Mouse (Mus musculus): ENCODE data around the gene Iffo1. TPM values are rescaled to one million over a fixed set of nuclear protein-coding genes. Genes with fewer than 3 reads are reported as not detected.

The Iffo1 gene
- polyA plus RNA-seq, 1 experiment from 2014 or later = 8.3 TPM

DNA sequence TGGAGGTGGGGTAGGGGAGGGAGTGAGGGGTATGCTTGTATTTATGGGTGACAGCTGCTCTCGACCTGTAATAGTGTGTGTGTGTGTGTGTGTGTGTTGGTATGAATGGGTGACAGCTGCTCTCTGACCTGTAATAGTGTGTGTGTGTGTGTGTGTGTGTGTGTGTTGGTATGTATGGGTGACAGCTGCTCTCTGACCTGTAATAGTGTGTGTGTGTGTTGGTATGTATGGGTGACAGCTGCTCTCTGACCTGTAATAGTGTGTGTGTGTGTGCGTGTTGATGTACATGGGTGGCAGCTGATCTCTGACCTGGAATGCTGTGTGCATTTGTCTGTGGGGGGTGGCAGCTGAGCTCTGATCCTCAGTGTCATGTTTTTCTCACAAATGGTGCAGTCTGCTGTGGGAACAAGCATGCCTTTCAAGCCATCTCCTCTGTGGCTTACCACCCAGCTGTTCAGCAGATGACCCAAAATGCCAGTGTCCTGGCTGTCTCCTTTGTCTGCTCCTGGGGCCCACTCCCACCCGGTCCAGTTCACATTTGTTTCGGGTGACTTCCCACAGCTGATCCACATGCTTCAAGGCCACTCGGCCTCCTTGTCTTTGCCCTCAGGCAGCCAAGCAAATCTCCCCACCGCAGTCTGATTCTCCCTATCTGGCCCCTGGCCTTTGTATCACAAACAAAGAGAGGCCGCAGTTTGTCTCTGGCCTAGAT lies 12.0 kb downstream of the Iffo1 start:
- 66% methylated on average over 7 of the region's 7 CpGs for WGBS
- H3K9me3 ChIP-seq (ENCODE audit: low read length) = no peaks in the 10 kb centered on the region
- no peak overlapping the region for H3K9ac ChIP-seq (replicated peaks; ENCODE audit: low read depth)
- H3K4me1 ChIP-seq (ENCODE audit: insufficient read depth, low read depth, low read length) = no peaks in the 10 kb centered on the region
- no peak for DNase-seq (ENCODE audit: low spot score)
- H3K27ac ChIP-seq (ENCODE audit: low read length) = no peak overlapping the region
- H3K4me2 ChIP-seq (replicated peaks; ENCODE audit: low read depth, low read length) = no peak overlapping the region
- no peaks in the 10 kb centered on the region for H3K27me3 ChIP-seq (replicated peaks; ENCODE audit: insufficient read depth, low read length)
- ATAC-seq = no peak
- no peak overlapping the region for H3K4me3 ChIP-seq (ENCODE audit: low read depth, low read length)
- 0 out of 2 replicates have a peak, but pooled peaks cover 7% of the 10 kb centered on the region for H3K36me3 ChIP-seq (ENCODE audit: insufficient read depth, low read length)
- TF ChIP-seq CTCF (IDR thresholded peaks at IDR 0.05) = no peak

DNA sequence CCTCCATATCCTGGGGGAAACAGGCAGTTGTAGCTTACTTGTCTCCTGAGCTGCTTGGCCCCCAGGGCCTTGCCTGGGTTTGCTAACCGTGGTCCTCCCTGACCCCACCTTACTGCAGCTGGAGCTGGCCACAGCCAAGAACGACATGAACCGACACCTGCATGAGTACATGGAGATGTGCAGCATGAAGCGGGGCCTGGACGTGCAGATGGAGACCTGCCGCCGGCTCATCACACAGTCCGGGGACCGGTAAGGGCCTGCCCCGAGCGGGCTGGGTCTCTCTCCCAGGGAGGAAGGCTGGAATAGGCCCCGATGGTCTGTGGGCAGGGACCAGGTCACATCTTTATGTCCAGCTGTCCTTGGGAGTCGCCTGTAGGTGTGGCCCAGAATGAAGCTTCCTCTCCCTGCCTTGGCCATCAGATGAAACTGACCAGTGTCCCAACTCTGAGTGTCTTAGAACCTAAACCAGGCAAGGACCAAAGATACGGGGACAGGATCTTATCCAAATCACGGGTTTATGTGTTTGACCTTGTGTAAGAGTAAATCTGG lies 14.0 kb downstream of the Iffo1 start:
- H3K27me3 ChIP-seq (replicated peaks; ENCODE audit: insufficient read depth, low read length) = no peaks in the 10 kb centered on the region
- H3K4me3 ChIP-seq (ENCODE audit: low read depth, low read length) = no peak overlapping the region
- no peak overlapping the region for H3K27ac ChIP-seq (ENCODE audit: low read length)
- peaks cover 6% of the 10 kb centered on the region; the same call in 1 of the 2 replicates for H3K4me1 ChIP-seq (ENCODE audit: insufficient read depth, low read depth, low read length)
- ATAC-seq (no peak), DNase-seq (ENCODE audit: low spot score) (no peak)
- H3K4me2 ChIP-seq (replicated peaks; ENCODE audit: low read depth, low read length) = no peak overlapping the region
- H3K36me3 ChIP-seq (ENCODE audit: insufficient read depth, low read length) = 0 out of 2 replicates have a peak, but pooled peaks cover 7% of the 10 kb centered on the region
- no peak overlapping the region for H3K9ac ChIP-seq (replicated peaks; ENCODE audit: low read depth)
- TF ChIP-seq EP300 (IDR thresholded peaks at IDR 0.05) = no peak
- TF ChIP-seq CTCF (IDR thresholded peaks at IDR 0.05) = no peak
- 86% methylated on average over 15 of the region's 15 CpGs for WGBS
- H3K9me3 ChIP-seq (ENCODE audit: low read length) = no peaks in the 10 kb centered on the region

DNA sequence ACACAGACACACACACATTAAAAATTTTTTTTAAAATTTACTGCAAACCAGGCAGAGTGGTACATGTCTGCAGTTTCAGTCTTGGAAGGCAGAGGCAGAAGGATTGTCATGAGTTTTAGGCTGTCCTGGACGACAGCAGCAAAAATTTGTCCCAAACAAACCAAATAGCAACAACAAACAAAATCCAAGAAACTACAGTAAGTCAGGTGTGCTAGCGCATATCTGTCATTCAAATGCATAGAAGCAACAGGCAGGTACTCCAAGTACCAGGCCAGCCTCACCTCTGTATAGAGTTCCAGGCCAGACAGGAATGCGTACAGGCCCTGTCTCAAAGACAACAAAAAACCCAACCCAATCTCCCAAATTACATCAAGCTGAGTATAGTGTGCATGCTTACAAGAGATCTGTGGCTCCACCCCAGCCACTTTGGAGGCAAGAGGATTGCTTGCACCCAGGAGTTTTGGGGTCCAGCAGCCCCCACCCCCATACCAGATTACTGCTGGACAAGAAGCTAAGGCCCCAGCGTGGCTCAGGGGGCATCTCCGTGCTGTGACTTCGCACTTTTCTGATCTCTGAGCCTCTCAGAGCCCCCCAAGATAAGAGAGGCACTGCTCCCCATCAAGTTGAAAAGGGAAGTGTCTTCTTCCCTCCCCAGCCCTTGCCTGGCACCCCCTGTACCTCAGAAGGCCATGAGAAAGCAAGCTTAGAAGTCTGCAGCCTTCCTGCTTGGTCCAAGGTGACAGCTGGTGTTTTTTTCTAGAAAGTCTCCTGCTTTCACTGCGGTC lies 14.9 kb downstream of the Iffo1 start:
- ATAC-seq = no peak
- H3K9ac ChIP-seq (replicated peaks; ENCODE audit: low read depth) = no peak overlapping the region
- no peak for TF ChIP-seq EP300 (IDR thresholded peaks at IDR 0.05)
- TF ChIP-seq CTCF (IDR thresholded peaks at IDR 0.05) = no peak
- DNase-seq (ENCODE audit: low spot score) = no peak
- H3K9me3 ChIP-seq (ENCODE audit: low read length) = no peaks in the 10 kb centered on the region
- 0 out of 2 replicates have a peak, but pooled peaks cover 7% of the 10 kb centered on the region for H3K36me3 ChIP-seq (ENCODE audit: insufficient read depth, low read length)
- H3K27me3 ChIP-seq (replicated peaks; ENCODE audit: insufficient read depth, low read length) = no peaks in the 10 kb centered on the region
- no peak overlapping the region for H3K4me3 ChIP-seq (ENCODE audit: low read depth, low read length)
- H3K4me1 ChIP-seq (ENCODE audit: insufficient read depth, low read depth, low read length) = peaks cover 7% of the 10 kb centered on the region; the same call in 1 of the 2 replicates
- 0 out of 2 replicates have a peak overlapping the region, but pooled peaks have one; percentile 14 for H3K27ac ChIP-seq (ENCODE audit: low read length)
- 74% methylated on average over 7 of the region's 7 CpGs for WGBS
- H3K4me2 ChIP-seq (replicated peaks; ENCODE audit: low read depth, low read length) = no peak overlapping the region

DNA sequence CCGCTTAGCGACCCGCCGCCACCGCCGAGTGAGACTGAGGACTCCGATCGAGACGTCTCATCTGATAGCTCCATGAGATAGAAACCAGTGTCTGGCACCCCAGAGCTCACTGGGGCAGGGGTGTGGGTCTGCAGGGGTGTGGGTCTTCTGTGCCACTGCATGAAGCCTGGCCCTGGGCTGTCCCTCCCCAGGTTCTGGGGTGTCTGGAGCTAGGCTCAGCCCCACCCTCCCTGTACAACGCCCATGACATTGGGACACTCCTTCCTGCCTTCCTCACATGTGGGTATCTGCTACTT lies 15.5 kb downstream of the Iffo1 start:
- Histone ChIP-seq H3K4me1 (ENCODE audit: insufficient read depth, low read depth, low read length) (peaks cover 7% of the 10 kb centered on the region; the same call in 1 of the 2 replicates), H3K27me3 (replicated peaks; ENCODE audit: insufficient read depth, low read length) (no peaks in the 10 kb centered on the region), H3K4me3 (ENCODE audit: low read depth, low read length) (no peak overlapping the region), H3K36me3 (ENCODE audit: insufficient read depth, low read length) (0 out of 2 replicates have a peak, but pooled peaks cover 7% of the 10 kb centered on the region), H3K9me3 (ENCODE audit: low read length) (no peaks in the 10 kb centered on the region), H3K9ac (replicated peaks; ENCODE audit: low read depth) (no peak overlapping the region), H3K27ac (ENCODE audit: low read length) (0 out of 2 replicates have a peak overlapping the region, but pooled peaks have one; percentile 14), H3K4me2 (replicated peaks; ENCODE audit: low read depth, low read length) (no peak overlapping the region)
- ATAC-seq = no peak
- no peak for DNase-seq (ENCODE audit: low spot score)
- WGBS = 60% methylated on average over 10 of the region's 10 CpGs
- no peak for TF ChIP-seq EP300 (IDR thresholded peaks at IDR 0.05)
- TF ChIP-seq CTCF (IDR thresholded peaks at IDR 0.05) = no peak

DNA sequence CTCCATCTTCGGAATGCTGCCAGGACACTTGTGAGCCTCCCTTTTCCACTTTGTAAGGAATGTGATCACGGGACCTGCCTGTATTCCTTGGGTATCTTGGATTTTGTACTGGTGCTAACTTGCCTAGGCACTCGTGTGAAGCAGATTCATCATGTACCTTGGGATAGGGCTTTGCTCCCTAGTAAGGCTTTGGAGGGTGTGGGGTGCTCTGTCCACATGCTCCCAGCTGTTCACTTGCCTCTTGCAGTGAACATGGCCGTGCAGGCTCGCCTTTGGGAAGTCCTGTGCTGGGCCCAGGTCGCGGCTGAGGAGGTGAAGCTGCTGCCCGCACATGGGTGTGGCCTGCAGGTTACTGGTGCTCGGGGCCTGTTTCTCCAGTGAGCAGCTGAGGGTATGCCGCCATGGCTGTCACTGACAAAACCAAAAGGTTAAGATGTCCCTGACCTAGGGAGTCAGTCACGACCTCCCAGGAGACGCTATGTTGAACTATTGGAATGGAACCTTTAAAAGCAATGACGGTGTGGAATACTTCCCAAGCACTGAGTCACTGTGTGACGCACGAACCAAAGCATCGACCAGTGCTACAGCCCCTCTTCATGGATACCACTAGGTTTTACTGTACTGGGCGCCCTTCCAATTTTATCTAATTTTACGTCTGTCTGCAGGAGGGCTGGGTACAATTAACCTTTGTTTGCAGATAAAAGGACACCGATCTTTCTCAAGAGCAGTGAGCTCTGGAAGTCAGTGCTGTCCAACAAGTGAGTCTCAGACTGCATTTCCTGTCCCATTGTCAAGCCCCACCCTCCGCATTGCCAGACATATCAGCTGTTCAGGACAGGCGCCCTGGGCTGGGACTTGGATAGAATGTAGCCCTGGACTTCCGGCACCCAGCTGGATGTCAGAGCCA lies 16.1 kb downstream of the Iffo1 start:
- 24% methylated on average over 22 of the region's 22 CpGs for WGBS

More for the DNA sequence above, 16.1 kb downstream of the Iffo1 start:
- Histone ChIP-seq H3K9me3 (ENCODE audit: low read length) (no peaks in the 10 kb centered on the region), H3K4me2 (replicated peaks; ENCODE audit: low read depth, low read length) (no peak overlapping the region), H3K27ac (ENCODE audit: low read length) (0 out of 2 replicates have a peak overlapping the region, but pooled peaks have one; percentile 38), H3K4me3 (ENCODE audit: low read depth, low read length) (no peak overlapping the region), H3K27me3 (replicated peaks; ENCODE audit: insufficient read depth, low read length) (no peaks in the 10 kb centered on the region), H3K9ac (replicated peaks; ENCODE audit: low read depth) (no peak overlapping the region), H3K4me1 (ENCODE audit: insufficient read depth, low read depth, low read length) (peaks cover 7% of the 10 kb centered on the region; the same call in 1 of the 2 replicates), H3K36me3 (ENCODE audit: insufficient read depth, low read length) (0 out of 2 replicates have a peak, but pooled peaks cover 7% of the 10 kb centered on the region)
- TF ChIP-seq CTCF (IDR thresholded peaks at IDR 0.05) = no peak
- peak; percentile 20 for TF ChIP-seq EP300 (IDR thresholded peaks at IDR 0.05)
- DNase-seq (ENCODE audit: low spot score) = peak; percentile 74
- ATAC-seq = peak; percentile 18; the same call in 1 of the 2 replicates

Data from lung, postnatal 0 days (tissue).